Mouse (Mus musculus): ENCODE measurements around the gene Serpinb9b. TPM values are rescaled to one million over a fixed set of nuclear protein-coding genes. Genes with fewer than 3 reads are reported as not detected.

The Serpinb9b gene
- total RNA-seq, 1 experiment = 12.3 TPM

- TF ChIP-seq ZC3H11A (IDR thresholded peaks at IDR 0.05; ENCODE audit: borderline replicate concordance, low read depth, low read length) (no peak), ZNF384 (IDR thresholded peaks at IDR 0.05; ENCODE audit: low read depth, low read length) (no peak), HCFC1 (IDR thresholded peaks at IDR 0.05; ENCODE audit: borderline replicate concordance, insufficient read depth, low read length) (no peak), MAFK (IDR thresholded peaks at IDR 0.05; ENCODE audit: insufficient read depth, low read depth, low read length) (no peak), CHD2 (IDR thresholded peaks at IDR 0.05; ENCODE audit: low read depth, low read length) (no peak)
- Histone ChIP-seq H3K4me1 (ENCODE audit: control insufficient read depth in 2 of 2, insufficient read depth in 2 of 2, low read length in 2 of 2, poor library complexity in 1 of 2) (no peaks in the 10 kb centered on the region), H3K36me3 (ENCODE audit: control insufficient read depth, insufficient read depth, low read length, poor library complexity, severe bottlenecking) (no peaks in the 10 kb centered on the region), H3K9ac (ENCODE audit: insufficient read depth, low read depth, low read length, poor library complexity, severe bottlenecking) (no peak overlapping the region), H3K4me3 (ENCODE audit: insufficient read depth in 1 of 2, low read depth in 1 of 2, low read length in 2 of 2, poor library complexity in 1 of 2, severe bottlenecking in 1 of 2) (no peak overlapping the region), H3K9me3 (ENCODE audit: control insufficient read depth, insufficient read depth, low read depth, low read length) (no peaks in the 10 kb centered on the region), H3K27ac (ENCODE audit: insufficient read depth, low read depth, low read length, poor library complexity, severe bottlenecking) (no peak overlapping the region)
- in situ Hi-C loops (cut with MboI; ENCODE audit: low sequenced_read_pairs in 2 of 2, unreplicated experiment in 2 of 2) = no loop called here
- no peak for DNase-seq (ENCODE audit: low read depth, low spot score)
Measured at GRCm38 (mm10) chr13:32993894-32994242, 33.3 kb upstream of the Serpinb9b start.

DNA sequence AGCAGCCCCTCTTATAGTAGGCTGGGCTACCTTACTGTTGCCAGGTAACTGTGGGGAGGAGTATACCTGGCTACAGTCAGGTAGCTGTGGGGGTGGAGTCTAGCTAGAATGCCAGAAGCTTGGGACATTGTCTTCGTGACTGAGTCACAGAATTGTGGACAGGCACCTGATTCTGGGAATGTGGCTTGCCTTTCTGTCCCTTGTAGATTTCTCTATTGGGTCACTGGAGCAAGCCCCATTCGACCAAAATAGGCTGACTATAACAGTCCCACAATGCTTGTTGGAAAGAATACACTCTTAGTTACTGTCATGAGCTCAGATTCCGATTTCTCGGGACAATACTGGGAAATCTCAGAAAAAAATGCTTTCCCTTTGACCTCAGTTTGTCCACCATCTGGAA, 32.2 kb upstream of the Serpinb9b start:
- H3K27ac ChIP-seq (ENCODE audit: insufficient read depth, low read depth, low read length, poor library complexity, severe bottlenecking) = no peak overlapping the region
- TF ChIP-seq MAFK (IDR thresholded peaks at IDR 0.05; ENCODE audit: insufficient read depth, low read depth, low read length) = no peak

GRCm38 (mm10) chr13:33001341-33001740, 25.9 kb upstream of the Serpinb9b start:
- Histone ChIP-seq H3K4me3 (ENCODE audit: insufficient read depth in 1 of 2, low read depth in 1 of 2, low read length in 2 of 2, poor library complexity in 1 of 2, severe bottlenecking in 1 of 2) (no peak overlapping the region), H3K9me3 (ENCODE audit: control insufficient read depth, insufficient read depth, low read depth, low read length) (no peaks in the 10 kb centered on the region), H3K36me3 (ENCODE audit: control insufficient read depth, insufficient read depth, low read length, poor library complexity, severe bottlenecking) (no peaks in the 10 kb centered on the region), H3K4me1 (ENCODE audit: control insufficient read depth in 2 of 2, insufficient read depth in 2 of 2, low read length in 2 of 2, poor library complexity in 1 of 2) (peaks cover 3 to 7% of the 10 kb centered on the region in 2 experiments; a peak in 3 of 4 replicates), H3K9ac (ENCODE audit: insufficient read depth, low read depth, low read length, poor library complexity, severe bottlenecking) (no peak overlapping the region), H3K27ac (ENCODE audit: insufficient read depth, low read depth, low read length, poor library complexity, severe bottlenecking) (no peak overlapping the region)
- no peak for DNase-seq (ENCODE audit: low read depth, low spot score)
- TF ChIP-seq ZNF384 (IDR thresholded peaks at IDR 0.05; ENCODE audit: low read depth, low read length) = no peak
- no peak for TF ChIP-seq ZC3H11A (IDR thresholded peaks at IDR 0.05; ENCODE audit: borderline replicate concordance, low read depth, low read length)
- in situ Hi-C loops (cut with MboI; ENCODE audit: low sequenced_read_pairs in 2 of 2, unreplicated experiment in 2 of 2) = no loop called here

More for the DNA sequence above, 32.2 kb upstream of the Serpinb9b start:
- H3K9ac ChIP-seq (ENCODE audit: insufficient read depth, low read depth, low read length, poor library complexity, severe bottlenecking) = no peak overlapping the region
- H3K4me3 ChIP-seq (ENCODE audit: insufficient read depth in 1 of 2, low read depth in 1 of 2, low read length in 2 of 2, poor library complexity in 1 of 2, severe bottlenecking in 1 of 2) = no peak overlapping the region
- DNase-seq (ENCODE audit: low read depth, low spot score) = no peak
- no peaks in the 10 kb centered on the region for H3K9me3 ChIP-seq (ENCODE audit: control insufficient read depth, insufficient read depth, low read depth, low read length)
- in situ Hi-C loops (cut with MboI; ENCODE audit: low sequenced_read_pairs in 2 of 2, unreplicated experiment in 2 of 2) = no loop called here
- no peaks in the 10 kb centered on the region for H3K36me3 ChIP-seq (ENCODE audit: control insufficient read depth, insufficient read depth, low read length, poor library complexity, severe bottlenecking)
- no peaks in the 10 kb centered on the region for H3K4me1 ChIP-seq (ENCODE audit: control insufficient read depth in 2 of 2, insufficient read depth in 2 of 2, low read length in 2 of 2, poor library complexity in 1 of 2)

GRCm38 (mm10) chr13:33002950-33003349, 24.3 kb upstream of the Serpinb9b start, which contains the start of gene Serpinb9:
Gene Serpinb9 (plus strand): TSS chr13:33003250.
- DNase-seq (ENCODE audit: low read depth, low spot score) = no peak
- Histone ChIP-seq H3K36me3 (ENCODE audit: control insufficient read depth, insufficient read depth, low read length, poor library complexity, severe bottlenecking) (no peaks in the 10 kb centered on the region), H3K27ac (ENCODE audit: insufficient read depth, low read depth, low read length, poor library complexity, severe bottlenecking) (no peak within 1 kb of the TSS), H3K4me3 (ENCODE audit: insufficient read depth in 1 of 2, low read depth in 1 of 2, low read length in 2 of 2, poor library complexity in 1 of 2, severe bottlenecking in 1 of 2) (no peak within 1 kb of the TSS), H3K9me3 (ENCODE audit: control insufficient read depth, insufficient read depth, low read depth, low read length) (no peaks in the 10 kb centered on the region), H3K9ac (ENCODE audit: insufficient read depth, low read depth, low read length, poor library complexity, severe bottlenecking) (no peak within 1 kb of the TSS), H3K4me1 (ENCODE audit: control insufficient read depth in 2 of 2, insufficient read depth in 2 of 2, low read length in 2 of 2, poor library complexity in 1 of 2) (peaks cover 3 to 7% of the 10 kb centered on the region in 2 experiments; a peak in 3 of 4 replicates)
- in situ Hi-C loops (cut with MboI; ENCODE audit: low sequenced_read_pairs in 2 of 2, unreplicated experiment in 2 of 2) = no loop called here
- TF ChIP-seq ZNF384 (IDR thresholded peaks at IDR 0.05; ENCODE audit: low read depth, low read length) = no peak
- no peak for TF ChIP-seq HCFC1 (IDR thresholded peaks at IDR 0.05; ENCODE audit: borderline replicate concordance, insufficient read depth, low read length)
- TF ChIP-seq ZC3H11A (IDR thresholded peaks at IDR 0.05; ENCODE audit: borderline replicate concordance, low read depth, low read length) = no peak
- no peak for TF ChIP-seq MAFK (IDR thresholded peaks at IDR 0.05; ENCODE audit: insufficient read depth, low read depth, low read length)
- no peak for TF ChIP-seq CHD2 (IDR thresholded peaks at IDR 0.05; ENCODE audit: low read depth, low read length)

DNA sequence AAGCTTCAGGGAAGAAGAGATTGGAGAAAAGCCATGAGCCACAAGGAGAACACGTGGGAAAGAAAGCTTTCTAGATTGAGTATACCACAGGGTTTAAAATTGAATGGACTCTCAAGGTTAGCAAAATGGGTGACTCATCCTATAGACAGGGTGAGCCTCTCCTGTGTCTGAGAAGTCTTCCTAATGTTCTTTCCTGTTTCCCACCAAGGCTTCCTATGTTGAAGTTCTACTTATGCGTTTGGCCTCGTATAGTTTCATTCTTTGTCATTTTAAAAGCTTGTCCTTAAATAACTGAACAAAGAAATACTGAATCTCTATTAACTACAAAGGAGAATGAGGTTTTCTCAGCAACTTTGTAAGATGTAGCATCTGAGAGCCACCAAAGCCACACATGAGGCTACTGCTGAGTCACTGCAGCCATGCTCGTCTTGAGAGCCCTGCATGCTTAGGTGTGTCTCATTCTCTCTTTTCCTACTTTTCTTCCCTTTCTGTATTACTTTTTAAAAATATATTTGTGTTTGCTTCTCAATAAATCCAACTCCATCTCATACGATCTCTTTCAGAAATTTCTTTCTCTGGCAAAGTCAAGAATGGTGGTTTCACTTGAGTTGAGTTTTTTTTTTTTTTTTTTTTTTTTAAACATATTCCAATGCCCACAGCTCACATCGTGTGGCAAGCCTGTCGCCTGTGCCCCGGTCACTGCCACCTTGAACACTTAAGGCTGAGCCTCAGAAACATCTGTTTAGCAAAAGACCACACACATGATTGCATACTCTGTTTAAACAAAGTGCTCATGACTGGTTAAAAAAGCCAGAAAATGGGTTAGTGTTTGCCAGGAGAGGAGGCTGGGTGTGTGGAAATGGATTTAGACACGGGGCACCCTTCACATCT, 23.4 kb upstream of the Serpinb9b start:
- in situ Hi-C loops (cut with MboI; ENCODE audit: low sequenced_read_pairs in 2 of 2, unreplicated experiment in 2 of 2) = no loop called here
- no peaks in the 10 kb centered on the region for H3K36me3 ChIP-seq (ENCODE audit: control insufficient read depth, insufficient read depth, low read length, poor library complexity, severe bottlenecking)
- no peak for TF ChIP-seq CHD2 (IDR thresholded peaks at IDR 0.05; ENCODE audit: low read depth, low read length)
- 0 out of 2 replicates have a peak, but pooled peaks have one; percentile 16 for TF ChIP-seq ZNF384 (IDR thresholded peaks at IDR 0.05; ENCODE audit: low read depth, low read length)
- TF ChIP-seq HCFC1 (IDR thresholded peaks at IDR 0.05; ENCODE audit: borderline replicate concordance, insufficient read depth, low read length) = no peak
- peak; percentile 20; the same call in 1 of the 2 replicates for TF ChIP-seq MAFK (IDR thresholded peaks at IDR 0.05; ENCODE audit: insufficient read depth, low read depth, low read length)
- no peak for TF ChIP-seq ZC3H11A (IDR thresholded peaks at IDR 0.05; ENCODE audit: borderline replicate concordance, low read depth, low read length)
- no peaks in the 10 kb centered on the region for H3K9me3 ChIP-seq (ENCODE audit: control insufficient read depth, insufficient read depth, low read depth, low read length)
- H3K9ac ChIP-seq (ENCODE audit: insufficient read depth, low read depth, low read length, poor library complexity, severe bottlenecking) = no peak overlapping the region
- H3K27ac ChIP-seq (ENCODE audit: insufficient read depth, low read depth, low read length, poor library complexity, severe bottlenecking) = no peak overlapping the region
- peaks cover 3 to 7% of the 10 kb centered on the region in 2 experiments; a peak in 3 of 4 replicates for H3K4me1 ChIP-seq (ENCODE audit: control insufficient read depth in 2 of 2, insufficient read depth in 2 of 2, low read length in 2 of 2, poor library complexity in 1 of 2)
- DNase-seq (ENCODE audit: low read depth, low spot score) = no peak
- H3K4me3 ChIP-seq (ENCODE audit: insufficient read depth in 1 of 2, low read depth in 1 of 2, low read length in 2 of 2, poor library complexity in 1 of 2, severe bottlenecking in 1 of 2) = no peak overlapping the region
